ENCODE assay signal across 12 mouse cellular contexts in genomic region chr10:58232641-58232969, GRCm38 (mm10). TPM values are rescaled to one million over a fixed set of nuclear protein-coding genes. Genes with fewer than 3 reads are reported as not detected.
DNase-seq lines count a peak whose midpoint lies in the region; ATAC-seq and TF ChIP-seq lines count a peak whose summit lies in the region.
"Not testable (repeated sequence)": the region's sequence is repeated elsewhere in the genome, so short reads cannot be mapped to it uniquely, and the experiment has no call there.
"Had no signal": no experiment of that assay in that cellular context is flagged by ENCODE, and none has a peak within 500 bp of the region (broad histone marks: within the 10 kb centered on the region; RNA-seq: fewer than 3 reads in every experiment).

TSS of gene Duxf3 (minus strand) at chr10:58232675.

- peaks cover 12% of the 10 kb centered on the region for H3K9me3 ChIP-seq in embryonic facial prominence, embryonic 11.5 days (replicated peaks; ENCODE audit: control insufficient read depth, low read length)
- H3K9me3 ChIP-seq in forebrain, embryonic 15.5 days: peaks cover 12% of the 10 kb centered on the region
- H3K9me3 ChIP-seq in heart, embryonic 16.5 days (replicated peaks; ENCODE audit: control insufficient read depth, low read length): peaks cover 16% of the 10 kb centered on the region
- peaks cover 13% of the 10 kb centered on the region for H3K9me3 ChIP-seq in intestine, postnatal 0 days (ENCODE audit: control insufficient read depth)
- H3K9me3 ChIP-seq in liver, embryonic 11.5 days (ENCODE audit: control insufficient read depth, low read length): not testable (repeated sequence)
- H3K9me3 ChIP-seq in neural tube, embryonic 12.5 days: peaks cover 26% of the 10 kb centered on the region

- not testable (repeated sequence) for H3K36me3 ChIP-seq in embryonic facial prominence, embryonic 11.5 days (replicated peaks; ENCODE audit: control insufficient read depth, insufficient read depth, low read depth, low read length); forebrain, embryonic 15.5 days; heart, embryonic 16.5 days (ENCODE audit: control insufficient read depth, insufficient read depth); intestine, postnatal 0 days (ENCODE audit: control insufficient read depth, insufficient read depth); liver, embryonic 11.5 days (ENCODE audit: control insufficient read depth, insufficient read depth, low read length); neural tube, embryonic 12.5 days

- not testable (repeated sequence) for H3K4me2 ChIP-seq in embryonic facial prominence, embryonic 11.5 days (ENCODE audit: low read depth, low read length); forebrain, embryonic 15.5 days (replicated peaks); heart, embryonic 16.5 days (ENCODE audit: low read depth, low read length); intestine, postnatal 0 days (replicated peaks; ENCODE audit: low read depth); liver, embryonic 11.5 days; neural tube, embryonic 12.5 days (replicated peaks)

- ATAC-seq in embryonic facial prominence, embryonic 11.5 days (replicated peaks; ENCODE audit: insufficient number of reproducible peaks, low FRiP score, low TSS enrichment, low read depth): peak; percentile 40
- ATAC-seq in forebrain, embryonic 15.5 days (replicated peaks): peak; percentile 62
- peak; percentile 41; the same call in 1 of the 2 replicates for ATAC-seq in heart, embryonic 16.5 days (replicated peaks; ENCODE audit: extremely low read depth, insufficient read depth, low FRiP score)
- ATAC-seq in intestine, postnatal 0 days: peak; percentile 43
- ATAC-seq in liver, embryonic 11.5 days (replicated peaks; ENCODE audit: low FRiP score): peak; percentile 56
- ATAC-seq in neural tube, embryonic 12.5 days (ENCODE audit: low FRiP score, low read depth): peak; percentile 45

- WGBS in embryonic facial prominence, embryonic 11.5 days: 81% methylated on average over 5 of the region's 8 CpGs
- 86% methylated on average over 8 of the region's 8 CpGs for WGBS in forebrain, embryonic 15.5 days
- 71% methylated on average over 7 of the region's 8 CpGs for WGBS in heart, embryonic 16.5 days
- 72% methylated on average over 4 of the region's 8 CpGs for WGBS in intestine, postnatal 0 days
- WGBS in liver, embryonic 11.5 days: 77% methylated on average over 6 of the region's 8 CpGs
- WGBS in neural tube, embryonic 12.5 days: 86% methylated on average over 8 of the region's 8 CpGs

- H3K4me3 ChIP-seq in embryonic facial prominence, embryonic 11.5 days (ENCODE audit: low read depth, low read length); forebrain, embryonic 15.5 days; heart, embryonic 16.5 days (ENCODE audit: low read length); intestine, postnatal 0 days (ENCODE audit: low read depth, low read length); liver, embryonic 11.5 days (ENCODE audit: low read depth, low read length); neural tube, embryonic 12.5 days: not testable (repeated sequence)

- not testable (repeated sequence) for H3K4me1 ChIP-seq in embryonic facial prominence, embryonic 11.5 days (ENCODE audit: control insufficient read depth, insufficient read depth, low read length); forebrain, embryonic 15.5 days; heart, embryonic 16.5 days (ENCODE audit: control insufficient read depth, insufficient read depth, low read length); intestine, postnatal 0 days (replicated peaks; ENCODE audit: control insufficient read depth, insufficient read depth, low read length); liver, embryonic 11.5 days (replicated peaks; ENCODE audit: control insufficient read depth, insufficient read depth, low read length); neural tube, embryonic 12.5 days

- not testable (repeated sequence) for DNase-seq in embryonic facial prominence, embryonic 11.5 days (ENCODE audit: low spot score); liver, embryonic 11.5 days (ENCODE audit: low spot score)
- peak; percentile 9 for DNase-seq in lung, postnatal 25 days (ENCODE audit: low spot score)
- peak; percentile 56 for DNase-seq in urinary bladder, adult 2 months (ENCODE audit: low spot score)

- TF ChIP-seq CTCF in intestine, postnatal 0 days (IDR thresholded peaks at IDR 0.05; ENCODE audit: low read depth): not testable (repeated sequence)

- H3K9ac ChIP-seq in embryonic facial prominence, embryonic 11.5 days (replicated peaks; ENCODE audit: low read length); forebrain, embryonic 15.5 days (replicated peaks); heart, embryonic 16.5 days (ENCODE audit: low read length); intestine, postnatal 0 days (ENCODE audit: low read depth, low read length); liver, embryonic 11.5 days (ENCODE audit: low read depth, low read length); neural tube, embryonic 12.5 days: not testable (repeated sequence)

- H3K27ac ChIP-seq in embryonic facial prominence, embryonic 11.5 days (replicated peaks; ENCODE audit: low read depth, low read length); forebrain, embryonic 15.5 days (replicated peaks); heart, embryonic 16.5 days (ENCODE audit: low read length); intestine, postnatal 0 days (ENCODE audit: low read depth, low read length); liver, embryonic 11.5 days (ENCODE audit: low read depth, low read length); neural tube, embryonic 12.5 days: not testable (repeated sequence)

- not testable (repeated sequence) for H3K27me3 ChIP-seq in embryonic facial prominence, embryonic 11.5 days (ENCODE audit: control insufficient read depth, insufficient read depth, low read length); forebrain, embryonic 15.5 days; heart, embryonic 16.5 days (ENCODE audit: control insufficient read depth, insufficient read depth, low read length); intestine, postnatal 0 days (replicated peaks; ENCODE audit: control insufficient read depth, insufficient read depth, low read length); liver, embryonic 11.5 days (replicated peaks; ENCODE audit: control insufficient read depth, insufficient read depth, low read length); neural tube, embryonic 12.5 days (replicated peaks)

RNA-seq across cellular contexts. Expression of gene Duxf3, which starts in this region (rescaled TPM):
- polyA plus RNA-seq in embryonic facial prominence, embryonic 11.5 days (2014; fragmentation: Nextera tagmentation; extraction: Ambion mirVana): not detected in 2 replicates
- polyA plus RNA-seq in forebrain, embryonic 15.5 days (2015; fragmentation: Nextera tagmentation; extraction: Ambion mirVana): not detected in 2 replicates
- 0.08 TPM in 1 of 2 replicates, not detected in the other for polyA plus RNA-seq in heart, embryonic 16.5 days (2015; fragmentation: Nextera tagmentation; extraction: Ambion mirVana)
- not detected in 2 replicates for polyA plus RNA-seq in intestine, postnatal 0 days (2015; fragmentation: Nextera tagmentation; extraction: Ambion mirVana)
- not detected in 2 replicates for polyA plus RNA-seq in liver, embryonic 11.5 days (2014; fragmentation: Nextera tagmentation; extraction: Ambion mirVana)
- polyA plus RNA-seq in neural tube, embryonic 12.5 days (2016; fragmentation: Nextera tagmentation; extraction: Ambion mirVana): not detected in 2 replicates
- polyA plus RNA-seq in urinary bladder, adult 2 months (2012; rRNA removed): not detected in 2 replicates
- polyA plus RNA-seq: G1E; limb, embryonic 10.5 days; spleen, adult 2 months; thymus, postnatal 0 days had no signal

Comparison
In these comparisons a context has a peak if more than half of its experiments do, and no peak if none do; other contexts are left out.
1. Peak in ATAC-seq in embryonic facial prominence, embryonic 11.5 days; RNA of the gene not detected or under 1 TPM.
2. Peak in ATAC-seq in forebrain, embryonic 15.5 days; RNA of the gene not detected or under 1 TPM.
3. Peak in ATAC-seq in heart, embryonic 16.5 days; RNA of the gene not detected or under 1 TPM.
4. Peak in ATAC-seq in intestine, postnatal 0 days; RNA of the gene not detected or under 1 TPM.
5. Peak in ATAC-seq in liver, embryonic 11.5 days; RNA of the gene not detected or under 1 TPM.
6. Peak in ATAC-seq in neural tube, embryonic 12.5 days; RNA of the gene not detected or under 1 TPM.
7. Peak in DNase-seq in urinary bladder, adult 2 months; RNA of the gene not detected or under 1 TPM.